ENCODE assay signal across 9 mouse cellular contexts in the genomic region with DNA sequence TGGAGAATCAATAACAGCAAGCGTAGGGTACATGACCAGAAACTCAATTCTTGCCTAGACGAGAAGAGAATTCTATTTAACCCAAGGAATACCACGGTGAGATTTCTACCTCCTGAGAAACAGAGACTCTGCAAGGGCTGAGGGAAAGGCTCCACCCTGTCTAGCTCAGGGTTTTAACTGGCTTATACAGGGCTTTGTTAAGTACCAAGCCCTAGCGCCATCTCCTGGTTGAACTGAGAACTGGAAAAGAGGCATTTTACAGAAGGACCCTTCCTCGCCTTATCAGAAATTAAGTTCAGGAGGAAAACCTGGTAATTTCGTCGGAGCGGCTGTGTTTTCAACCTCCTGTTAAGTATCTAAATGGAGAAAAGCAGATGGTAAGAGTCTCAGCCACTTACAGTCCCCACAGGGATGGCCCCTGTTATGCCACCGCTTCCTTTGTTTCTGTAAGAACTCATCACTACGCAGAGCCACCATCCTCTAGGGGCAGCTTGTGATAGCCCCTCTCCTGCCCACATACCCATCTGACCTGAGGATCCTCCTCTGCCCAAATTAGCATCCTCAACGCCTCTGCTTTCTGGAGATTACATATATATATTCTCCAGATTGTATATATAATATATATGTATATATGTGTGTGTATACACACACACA.
DNase-seq lines count a peak whose midpoint lies in the region; ATAC-seq and TF ChIP-seq lines count a peak whose summit lies in the region.
"Had no signal": no experiment of that assay in that cellular context is flagged by ENCODE, and none has a peak within 500 bp of the region (broad histone marks: within the 10 kb centered on the region; RNA-seq: fewer than 3 reads in every experiment).

No protein-coding gene starts in this region.

- 0 out of 2 replicates have a peak, but pooled peaks cover 3% of the 10 kb centered on the region for H3K9me3 ChIP-seq in embryonic facial prominence, embryonic 15.5 days (replicated peaks)
- H3K9me3 ChIP-seq in heart, embryonic 11.5 days (replicated peaks; ENCODE audit: control insufficient read depth, low read length): peaks cover 10% of the 10 kb centered on the region
- no peaks in the 10 kb centered on the region for H3K9me3 ChIP-seq in kidney, postnatal 0 days (replicated peaks; ENCODE audit: low read length)
- H3K9me3 ChIP-seq in limb, embryonic 15.5 days: no peaks in the 10 kb centered on the region
- H3K9me3 ChIP-seq in neural tube, embryonic 13.5 days: peaks cover 6% of the 10 kb centered on the region; the same call in 1 of the 2 replicates
- H3K9me3 ChIP-seq: embryonic facial prominence, embryonic 13.5 days had no signal

- H3K4me3 ChIP-seq in embryonic facial prominence, embryonic 15.5 days (replicated peaks): no peak overlapping the region
- H3K4me3 ChIP-seq in heart, embryonic 11.5 days (ENCODE audit: low read depth, low read length): no peak overlapping the region
- H3K4me3 ChIP-seq in kidney, postnatal 0 days (replicated peaks; ENCODE audit: low read depth, low read length): no peak overlapping the region
- H3K4me3 ChIP-seq in limb, embryonic 15.5 days: no peak overlapping the region
- H3K4me3 ChIP-seq in neural tube, embryonic 13.5 days: no peak overlapping the region
- H3K4me3 ChIP-seq: embryonic facial prominence, embryonic 13.5 days had no signal

- H3K27me3 ChIP-seq in embryonic facial prominence, embryonic 15.5 days: no peaks in the 10 kb centered on the region
- H3K27me3 ChIP-seq in heart, embryonic 11.5 days (ENCODE audit: control insufficient read depth, insufficient read depth, low read length): no peaks in the 10 kb centered on the region
- H3K27me3 ChIP-seq in kidney, postnatal 0 days (ENCODE audit: insufficient read depth, low read length): no peaks in the 10 kb centered on the region
- H3K27me3 ChIP-seq in limb, embryonic 15.5 days: no peaks in the 10 kb centered on the region
- H3K27me3 ChIP-seq in neural tube, embryonic 13.5 days: no peaks in the 10 kb centered on the region
- H3K27me3 ChIP-seq: embryonic facial prominence, embryonic 13.5 days had no signal

- H3K4me1 ChIP-seq in embryonic facial prominence, embryonic 15.5 days: 0 out of 2 replicates have a peak, but pooled peaks cover 17% of the 10 kb centered on the region
- H3K4me1 ChIP-seq in heart, embryonic 11.5 days (ENCODE audit: control insufficient read depth, insufficient read depth, low read length): 0 out of 2 replicates have a peak, but pooled peaks cover 3% of the 10 kb centered on the region
- peaks cover 10% of the 10 kb centered on the region; the same call in 1 of the 2 replicates for H3K4me1 ChIP-seq in kidney, postnatal 0 days (replicated peaks; ENCODE audit: insufficient read depth, low read length)
- H3K4me1 ChIP-seq in limb, embryonic 15.5 days: peaks cover 6% of the 10 kb centered on the region
- peaks cover 50% of the 10 kb centered on the region for H3K4me1 ChIP-seq in neural tube, embryonic 13.5 days (replicated peaks)

- peak; percentile 19 for DNase-seq in CD4-positive helper T cell, adult 2 months (ENCODE audit: low read depth, low spot score)
- DNase-seq in brain, adult 2 months (ENCODE audit: low read depth, low spot score): peak; percentile 94
- peak; percentile 89 for DNase-seq in kidney, postnatal 0 days (ENCODE audit: low spot score)
- peak; percentile 13 for DNase-seq in urinary bladder, postnatal 10 days (ENCODE audit: low spot score)

- ATAC-seq in embryonic facial prominence, embryonic 15.5 days (ENCODE audit: insufficient number of reproducible peaks, low FRiP score, low TSS enrichment, low read depth): 0 out of 2 replicates have a peak, but pooled peaks have one; percentile 49
- ATAC-seq in heart, embryonic 11.5 days (replicated peaks; ENCODE audit: insufficient number of reproducible peaks, low FRiP score, low TSS enrichment): 0 out of 2 replicates have a peak, but pooled peaks have one; percentile 47
- no peak for ATAC-seq in kidney, postnatal 0 days (replicated peaks; ENCODE audit: low FRiP score, low read depth)
- peak; percentile 66; the same call in 1 of the 2 replicates for ATAC-seq in limb, embryonic 15.5 days (ENCODE audit: insufficient number of reproducible peaks, low FRiP score, low TSS enrichment, low read depth)
- ATAC-seq in neural tube, embryonic 13.5 days (ENCODE audit: low read depth): peak; percentile 89

- 37% methylated on average over 11 of the region's 11 CpGs for WGBS in embryonic facial prominence, embryonic 15.5 days
- 34% methylated on average over 11 of the region's 11 CpGs for WGBS in heart, embryonic 11.5 days (ENCODE audit: insufficient replicate concordance)
- 37% methylated on average over 11 of the region's 11 CpGs for WGBS in kidney, postnatal 0 days
- 42% methylated on average over 11 of the region's 11 CpGs for WGBS in limb, embryonic 15.5 days
- 33% methylated on average over 11 of the region's 11 CpGs for WGBS in neural tube, embryonic 13.5 days

- no peak overlapping the region for H3K9ac ChIP-seq in embryonic facial prominence, embryonic 15.5 days
- no peak overlapping the region for H3K9ac ChIP-seq in heart, embryonic 11.5 days (ENCODE audit: low read depth, low read length)
- H3K9ac ChIP-seq in kidney, postnatal 0 days (ENCODE audit: low read depth, low read length): no peak overlapping the region
- H3K9ac ChIP-seq in limb, embryonic 15.5 days: no peak overlapping the region
- H3K9ac ChIP-seq in neural tube, embryonic 13.5 days: peak overlapping the region; percentile 49; the same call in 1 of the 2 replicates
- H3K9ac ChIP-seq: embryonic facial prominence, embryonic 13.5 days had no signal

- TF ChIP-seq CTCF in kidney, postnatal 0 days (IDR thresholded peaks at IDR 0.05; ENCODE audit: low read depth): peak; percentile 88

- no peak overlapping the region for H3K4me2 ChIP-seq in embryonic facial prominence, embryonic 15.5 days (replicated peaks)
- no peak overlapping the region for H3K4me2 ChIP-seq in heart, embryonic 11.5 days
- H3K4me2 ChIP-seq in kidney, postnatal 0 days (ENCODE audit: low read length): no peak overlapping the region
- no peak overlapping the region for H3K4me2 ChIP-seq in limb, embryonic 15.5 days
- H3K4me2 ChIP-seq in neural tube, embryonic 13.5 days: 0 out of 2 replicates have a peak overlapping the region, but pooled peaks have one; percentile 7
- H3K4me2 ChIP-seq: embryonic facial prominence, embryonic 13.5 days had no signal

- H3K36me3 ChIP-seq in embryonic facial prominence, embryonic 15.5 days: no peaks in the 10 kb centered on the region
- H3K36me3 ChIP-seq in heart, embryonic 11.5 days (ENCODE audit: control insufficient read depth, insufficient read depth, low read length): no peaks in the 10 kb centered on the region
- H3K36me3 ChIP-seq in kidney, postnatal 0 days (ENCODE audit: insufficient read depth, low read length): no peaks in the 10 kb centered on the region
- no peaks in the 10 kb centered on the region for H3K36me3 ChIP-seq in limb, embryonic 15.5 days
- H3K36me3 ChIP-seq in neural tube, embryonic 13.5 days: no peaks in the 10 kb centered on the region
- H3K36me3 ChIP-seq: embryonic facial prominence, embryonic 13.5 days had no signal

- no peak overlapping the region for H3K27ac ChIP-seq in embryonic facial prominence, embryonic 15.5 days (replicated peaks)
- no peak overlapping the region for H3K27ac ChIP-seq in heart, embryonic 11.5 days (ENCODE audit: low read depth, low read length)
- H3K27ac ChIP-seq in kidney, postnatal 0 days: no peak overlapping the region
- no peak overlapping the region for H3K27ac ChIP-seq in limb, embryonic 15.5 days
- H3K27ac ChIP-seq in neural tube, embryonic 13.5 days (replicated peaks): peak overlapping the region; percentile 35
- H3K27ac ChIP-seq: embryonic facial prominence, embryonic 13.5 days had no signal

Comparison
In these comparisons a context has a peak if more than half of its experiments do, and no peak if none do; other contexts are left out.
1. DNase-seq: peak in every context shown above with its lines; median percentile 94 in brain, adult 2 months; 89 in kidney, postnatal 0 days; 19 in CD4-positive helper T cell, adult 2 months; 13 in urinary bladder, postnatal 10 days.